Mouse (Mus musculus): ENCODE measurements at regions not wholly inside any gene's neighbourhood (a gene's known extent, or its start where the extent isn't known, plus 50 kb on each side); places are given as distances from the start of the nearest gene placed in this dataset.

DNA sequence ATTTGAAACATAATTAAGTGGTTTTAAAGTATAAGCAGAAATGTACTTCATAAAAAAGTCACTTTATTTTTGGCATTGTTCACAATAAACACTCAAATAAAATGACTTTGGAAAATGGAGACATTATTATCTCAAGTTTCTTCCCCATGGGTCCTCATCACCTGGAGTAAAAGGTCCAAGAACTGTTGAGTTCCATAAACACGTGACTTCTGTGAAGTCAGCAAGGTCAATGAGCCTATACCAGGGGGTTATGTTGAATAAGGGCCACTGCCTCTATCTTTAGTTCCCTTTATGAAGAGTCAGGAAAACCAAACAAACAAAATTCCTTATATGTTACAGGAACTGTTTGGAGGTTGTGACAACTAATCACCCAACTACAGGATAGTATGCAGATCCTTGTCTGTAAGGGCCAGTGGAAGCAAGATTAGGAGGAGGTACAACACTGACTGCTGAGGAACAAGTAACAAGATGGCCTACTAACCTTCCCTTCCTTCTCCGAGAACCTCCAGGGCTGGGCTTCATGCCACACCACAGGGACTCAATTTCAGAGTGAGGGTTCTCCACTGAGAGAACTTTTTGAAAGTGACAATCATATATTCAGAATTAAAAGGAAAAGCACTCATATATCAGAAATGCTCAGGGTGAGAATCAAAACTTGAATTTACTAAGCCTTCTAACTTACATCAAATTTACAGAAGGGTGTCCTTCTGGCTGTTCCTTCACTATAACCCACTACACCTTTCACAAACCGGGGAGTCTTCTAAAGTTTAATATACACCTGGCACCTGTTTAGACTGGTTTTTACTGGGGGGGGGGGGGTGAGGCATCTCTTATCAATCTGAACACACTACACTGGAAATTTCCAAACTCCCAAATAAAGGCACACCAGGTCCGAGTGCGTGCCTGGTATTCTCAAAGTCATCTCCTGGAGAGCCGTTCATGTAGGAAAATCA, 1860.5 kb upstream of the Lrrc6 start:
- intact Hi-C loops (cut with DNase I): no loop called here
- peak overlapping the region; percentile 76 for H3K4me3 ChIP-seq
- DNase-seq (ENCODE audit: extremely low spot score in 1 of 2, low spot score in 2 of 2): no peak
- no peak overlapping the region for H3K27ac ChIP-seq
- TF ChIP-seq CTCF (IDR thresholded peaks at IDR 0.05): no peak

DNA sequence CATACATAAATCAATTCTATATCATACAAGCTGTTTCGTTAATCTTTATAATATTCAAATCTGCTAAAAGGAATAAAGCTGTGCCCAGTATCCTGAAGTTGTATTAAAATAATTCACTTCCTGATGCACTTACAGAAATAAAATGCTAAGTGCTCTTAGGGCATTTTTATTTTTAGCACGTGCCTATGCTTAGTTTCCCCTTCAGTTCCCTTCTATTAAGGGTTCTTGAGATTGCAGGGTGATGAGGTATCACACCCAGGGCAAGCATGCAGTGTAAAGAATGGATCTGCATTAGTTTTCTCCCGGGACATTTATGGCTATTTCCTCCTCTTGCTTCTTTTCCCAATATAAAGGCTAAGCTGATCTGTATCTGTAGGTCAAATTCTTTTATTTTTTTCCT, 1858.8 kb upstream of the Lrrc6 start:
- Histone ChIP-seq H3K27ac (no peak overlapping the region), H3K4me3 (no peak overlapping the region)
- TF ChIP-seq CTCF (IDR thresholded peaks at IDR 0.05): no peak
- DNase-seq (ENCODE audit: extremely low spot score in 1 of 2, low spot score in 2 of 2): no peak
- intact Hi-C loops (cut with DNase I): no loop called here

DNA sequence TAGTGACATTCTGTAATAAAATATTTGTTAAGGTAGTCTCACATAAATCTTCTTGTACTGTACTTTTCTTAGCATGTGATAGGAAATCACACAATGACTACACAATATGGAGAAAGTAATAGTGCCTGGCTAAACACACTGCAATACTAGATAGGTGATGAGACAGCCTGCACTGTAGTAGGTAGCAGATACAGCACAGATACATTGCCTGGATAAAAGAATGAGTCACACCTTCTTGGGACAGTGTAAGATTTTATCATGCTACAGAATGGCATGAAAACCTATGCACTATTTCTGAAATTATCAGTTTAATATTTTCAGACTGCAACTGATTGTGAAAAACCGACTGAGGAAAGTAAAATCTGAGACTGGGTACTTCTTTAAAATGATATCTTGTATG, 1855.2 kb upstream of the Lrrc6 start:
- Histone ChIP-seq H3K27ac (no peak overlapping the region), H3K4me3 (no peak overlapping the region)
- intact Hi-C loops (cut with DNase I): no loop called here
- no peak for TF ChIP-seq CTCF (IDR thresholded peaks at IDR 0.05)
- no peak for DNase-seq (ENCODE audit: extremely low spot score in 1 of 2, low spot score in 2 of 2)

DNA sequence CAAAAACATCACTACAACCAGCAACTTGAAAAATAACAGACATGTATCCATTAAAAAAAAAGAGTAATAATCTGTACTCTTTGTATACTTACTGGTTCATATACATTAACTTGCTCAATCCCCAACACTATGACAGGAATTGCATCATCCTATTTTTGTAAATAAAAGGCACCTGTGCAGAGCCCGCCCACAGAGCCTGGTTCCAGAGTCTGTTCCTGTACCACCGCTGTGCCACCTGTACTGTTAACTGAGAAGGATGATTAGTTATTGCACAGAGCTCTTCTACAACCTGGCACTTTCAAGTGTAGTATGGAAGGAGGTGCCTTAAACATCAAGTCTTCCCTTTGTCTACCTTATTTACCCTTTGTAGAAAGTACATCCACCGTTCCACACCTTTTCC, 1843.9 kb upstream of the Lrrc6 start:
- TF ChIP-seq CTCF (IDR thresholded peaks at IDR 0.05): no peak
- intact Hi-C loops (cut with DNase I): no loop called here
- no peak for DNase-seq (ENCODE audit: extremely low spot score in 1 of 2, low spot score in 2 of 2)
- Histone ChIP-seq H3K4me3 (no peak overlapping the region), H3K27ac (no peak overlapping the region)

DNA sequence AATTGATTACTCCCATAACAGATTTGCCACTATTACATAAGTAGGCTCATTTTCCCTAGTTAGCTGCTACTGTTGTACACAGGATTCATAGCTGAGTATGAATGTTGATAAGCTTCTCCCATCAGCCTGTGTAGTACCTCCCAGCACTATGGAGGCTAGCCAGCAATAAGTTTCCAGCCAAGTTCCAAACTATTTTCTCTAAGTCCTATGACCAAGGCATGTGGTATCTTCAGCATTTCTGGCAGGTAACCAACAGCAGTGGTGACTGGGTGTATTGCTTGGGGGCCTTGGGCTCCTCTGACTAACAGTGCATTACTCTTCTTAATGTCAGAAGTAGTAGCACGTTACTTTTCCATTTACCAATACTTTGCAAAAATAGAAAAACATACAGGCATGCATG, 1841.8 kb upstream of the Lrrc6 start:
- H3K4me3 ChIP-seq: no peak overlapping the region
- no peak overlapping the region for H3K27ac ChIP-seq
- TF ChIP-seq CTCF (IDR thresholded peaks at IDR 0.05): no peak
- DNase-seq (ENCODE audit: extremely low spot score in 1 of 2, low spot score in 2 of 2): no peak
- intact Hi-C loops (cut with DNase I): no loop called here

DNA sequence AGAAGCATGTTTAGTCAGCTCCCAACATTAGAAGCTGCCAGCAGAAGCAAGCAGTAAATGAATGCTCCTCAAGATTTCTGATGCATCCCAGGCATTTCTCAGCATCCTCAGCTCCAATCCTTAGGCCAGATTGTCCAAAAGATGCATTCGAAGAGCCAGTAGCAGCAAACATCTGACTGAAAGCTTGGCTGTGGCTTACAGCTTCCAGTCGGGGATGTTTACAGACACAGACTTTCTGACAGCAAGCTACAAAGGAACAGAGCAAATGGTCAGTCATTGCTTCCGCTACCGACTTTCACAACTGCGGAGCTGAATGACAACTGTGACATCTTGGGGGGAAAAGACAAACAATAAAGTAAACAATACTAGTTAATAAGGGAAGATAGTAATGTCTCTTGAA, 1840.3 kb upstream of the Lrrc6 start:
- H3K27ac ChIP-seq: no peak overlapping the region
- no peak for TF ChIP-seq CTCF (IDR thresholded peaks at IDR 0.05)
- no peak for DNase-seq (ENCODE audit: extremely low spot score in 1 of 2, low spot score in 2 of 2)
- intact Hi-C loops (cut with DNase I): no loop called here
- no peak overlapping the region for H3K4me3 ChIP-seq

DNA sequence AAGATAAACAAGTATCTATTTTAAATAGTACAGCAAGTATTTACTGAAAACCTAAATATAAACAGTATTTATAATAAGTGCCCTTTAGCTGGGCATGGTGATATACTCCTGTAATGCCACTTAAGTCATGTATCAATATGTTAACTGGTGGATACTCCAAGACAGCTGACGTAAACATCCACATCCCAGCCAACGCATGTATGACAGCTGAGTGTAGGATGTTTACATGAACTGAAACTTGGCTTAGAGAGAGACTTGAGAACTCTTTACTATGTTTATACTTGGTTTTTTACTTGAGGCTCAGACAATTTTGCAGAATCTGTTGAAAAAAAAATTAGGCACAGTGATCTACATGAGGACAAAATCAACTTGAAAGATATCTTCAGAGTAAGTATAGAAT, 1836.6 kb upstream of the Lrrc6 start:
- Histone ChIP-seq H3K4me3 (no peak overlapping the region), H3K27ac (no peak overlapping the region)
- intact Hi-C loops (cut with DNase I): no loop called here
- no peak for TF ChIP-seq CTCF (IDR thresholded peaks at IDR 0.05)
- DNase-seq (ENCODE audit: extremely low spot score in 1 of 2, low spot score in 2 of 2): no peak

DNA sequence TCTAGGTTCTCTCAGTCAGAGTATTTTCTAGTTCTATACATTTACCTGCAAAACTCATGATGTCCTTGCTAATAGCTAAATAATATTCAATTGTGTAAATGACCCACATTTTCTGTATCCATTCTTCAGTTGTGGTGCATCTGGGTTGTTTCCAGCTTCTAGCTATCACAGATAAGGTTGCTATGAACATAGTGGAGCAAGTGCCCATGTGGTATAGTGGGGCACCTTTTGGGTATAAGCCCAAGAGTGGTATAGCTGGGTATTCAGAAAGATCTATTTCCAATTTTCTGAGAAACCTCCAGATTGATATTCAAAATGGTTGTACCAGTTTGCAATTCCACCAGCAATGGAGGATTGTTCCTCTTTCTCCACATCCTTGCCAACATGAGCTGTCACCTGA, 1835.1 kb upstream of the Lrrc6 start:
- Histone ChIP-seq H3K27ac (no peak overlapping the region), H3K4me3 (no peak overlapping the region)
- TF ChIP-seq CTCF (IDR thresholded peaks at IDR 0.05): no peak
- DNase-seq (ENCODE audit: extremely low spot score in 1 of 2, low spot score in 2 of 2): no peak
- intact Hi-C loops (cut with DNase I): no loop called here

DNA sequence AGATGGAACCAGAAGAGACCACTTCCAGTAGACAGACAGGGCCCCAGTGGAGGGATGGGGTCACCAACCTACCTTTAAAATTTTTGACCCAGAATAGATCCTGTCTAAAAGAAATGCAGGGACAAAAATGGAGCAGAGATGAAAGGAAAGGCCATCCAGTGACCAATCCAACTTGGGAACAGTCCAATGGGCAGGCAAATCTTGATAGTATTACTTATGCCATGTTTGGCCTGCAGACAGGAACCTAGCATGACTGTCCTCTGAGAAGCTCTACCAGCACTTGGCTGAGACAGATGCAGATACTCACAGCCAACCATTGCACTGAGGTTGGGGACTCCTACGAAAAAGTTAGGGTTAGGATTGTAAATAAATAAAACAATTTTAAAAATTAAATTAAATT, 1815.4 kb upstream of the Lrrc6 start:
- Histone ChIP-seq H3K27ac (no peak overlapping the region), H3K4me3 (no peak overlapping the region)
- TF ChIP-seq CTCF (IDR thresholded peaks at IDR 0.05): no peak
- no peak for DNase-seq (ENCODE audit: extremely low spot score in 1 of 2, low spot score in 2 of 2)
- intact Hi-C loops (cut with DNase I): no loop called here

Small RNA genes lying in the stretch of these regions (microRNA-seq; reads per million reads assigned to microRNA genes)
- 109 to 185 reads per million in 2 experiments for gene Mir30b
- gene Mir30d: 8,916 to 8,987 reads per million in 2 experiments

All from left cerebral cortex, adult 2 months (tissue).